Mouse (Mus musculus) heart, postnatal 0 days (tissue): ENCODE measurements around the gene Trir. TPM values are rescaled to one million over a fixed set of nuclear protein-coding genes. Genes with fewer than 3 reads are reported as not detected.

ENCODE experiments used
- ATAC-seq: fragments of 200-750 bp; cut with Nextera tagmentation; 2 replicates; pipeline ENCODE4 v1.8.0; 2017; ENCODE audit warnings: low read depth, moderate number of reproducible peaks, moderate library complexity; ENCODE audit not compliant: insufficient read depth
- DNase-seq: peaks from one replicate; pipeline ENCODE4 v3.0.0-alpha.2; 2016; ENCODE audit warnings: low spot score
- H3K27ac ChIP-seq: fragments of 300-500 bp; sonication (generic); 2 replicates; pipeline ENCODE4 v1.5.1; 2014; ENCODE audit warnings: low read depth, mild to moderate bottlenecking
- H3K27me3 ChIP-seq: fragments of 300-500 bp; sonication (generic); 2 replicates; pipeline ENCODE4 v1.6.1; 2014; ENCODE audit warnings: low read length, mixed read lengths; ENCODE audit not compliant: control insufficient read depth, insufficient read depth
- H3K36me3 ChIP-seq: fragments of 300-500 bp; sonication (generic); replicated peaks from 2 replicates; pipeline ENCODE4 v1.6.1; 2014; ENCODE audit warnings: low read length, mixed read lengths; ENCODE audit not compliant: control insufficient read depth, insufficient read depth
- H3K4me1 ChIP-seq: fragments of 300-500 bp; sonication (generic); 2 replicates; pipeline ENCODE4 v1.6.1; 2014; ENCODE audit warnings: antibody characterized with exemption; ENCODE audit not compliant: control insufficient read depth, insufficient read depth
- H3K4me2 ChIP-seq: fragments of 300-500 bp; sonication (generic); 2 replicates; pipeline ENCODE4 v1.6.1; 2014; ENCODE audit warnings: low read depth, mild to moderate bottlenecking, low read length, moderate library complexity
- H3K4me3 ChIP-seq: fragments of 300-500 bp; sonication (generic); 2 replicates; pipeline ENCODE4 v1.5.1; 2014; ENCODE audit warnings: low read depth, low read length
- H3K9ac ChIP-seq: fragments of 300-500 bp; sonication (generic); replicated peaks from 2 replicates; pipeline ENCODE4 v1.6.1; 2014; ENCODE audit warnings: low read depth, low read length, mixed read lengths
- H3K9me3 ChIP-seq: fragments of 300-500 bp; sonication (generic); replicated peaks from 2 replicates; pipeline ENCODE4 v1.6.1; 2016; ENCODE audit warnings: low read length; ENCODE audit not compliant: control insufficient read depth
- CTCF ChIP-seq: IDR thresholded peaks from 2 replicates; pipeline ENCODE4 v1.5.1; 2016; ENCODE audit warnings: antibody characterized with exemption, control low read depth, low read depth
- EP300 ChIP-seq: IDR thresholded peaks from 2 replicates; pipeline ENCODE4 v1.6.1; 2016; ENCODE audit warnings: antibody characterized with exemption, low read depth
- WGBS: fragments of 180-500 bp; shearing (Covaris S2); extraction: QIAGEN DNeasy Blood & Tissue Kit; methylation state at CpG from one replicate; pipeline ENCODE4 v1.1.7; 2014; 5-methylcytosine and 5-hydroxymethylcytosine counted together
- polyA plus RNA-seq: library from polyadenylated mRNA; unstranded; fragments of >200 nt; fragmentation: Nextera tagmentation; extraction: Ambion mirVana; gene quantifications from 2 replicates; pipeline ENCODE4 v1.2.1, GENCODE M21; 2015
- total RNA-seq: library from RNA; depleted of rRNA; stranded (reverse); fragments of >200 nt; gene quantifications from 2 replicates; pipeline ENCODE4 v1.2.3, GENCODE M21; 2014; ENCODE audit warnings: low replicate concordance

Gene Trir
- total and polyA plus RNA-seq, 2 experiments from 2014 or later = 62.4 to 196 TPM

GRCm38 (mm10) chr8:84997649-84998295 lies 28.9 kb upstream of the Trir start:
- Histone ChIP-seq H3K27ac (no peak overlapping the region), H3K9me3 (no peaks in the 10 kb centered on the region), H3K9ac (no peak overlapping the region), H3K4me2 (peak overlapping the region; percentile 20; the same call in 1 of the 2 replicates), H3K4me3 (no peak overlapping the region), H3K36me3 (no peaks in the 10 kb centered on the region), H3K4me1 (0 out of 2 replicates have a peak, but pooled peaks cover 2% of the 10 kb centered on the region), H3K27me3 (peaks cover 16% of the 10 kb centered on the region; the same call in 1 of the 2 replicates)
- DNase-seq (peak; percentile 85), ATAC-seq (peak; percentile 79)
- WGBS = 6% methylated on average over 19 of the region's 19 CpGs
- TF ChIP-seq CTCF (peak; percentile 90), EP300 (no peak)

GRCm38 (mm10) chr8:85007686-85008085 lies 18.9 kb upstream of the Trir start:
- H3K36me3 ChIP-seq = no peaks in the 10 kb centered on the region
- no peak overlapping the region for H3K4me3 ChIP-seq
- no peaks in the 10 kb centered on the region for H3K4me1 ChIP-seq
- H3K27me3 ChIP-seq = peaks cover 35% of the 10 kb centered on the region
- H3K4me2 ChIP-seq = no peak overlapping the region
- 15% methylated on average over 25 of the region's 25 CpGs for WGBS
- no peak overlapping the region for H3K27ac ChIP-seq
- DNase-seq (no peak), ATAC-seq (no peak)
- H3K9ac ChIP-seq = no peak overlapping the region
- no peak for TF ChIP-seq EP300
- peak; percentile 22; the same call in 1 of the 2 replicates for TF ChIP-seq CTCF
- H3K9me3 ChIP-seq = no peaks in the 10 kb centered on the region

GRCm38 (mm10) chr8:85011242-85011641 lies 15.4 kb upstream of the Trir start:
- Histone ChIP-seq H3K4me2 (no peak overlapping the region), H3K4me1 (no peaks in the 10 kb centered on the region), H3K4me3 (no peak overlapping the region), H3K36me3 (no peaks in the 10 kb centered on the region), H3K27me3 (peaks cover 55% of the 10 kb centered on the region), H3K27ac (no peak overlapping the region), H3K9me3 (no peaks in the 10 kb centered on the region), H3K9ac (no peak overlapping the region)
- DNase-seq = no peak
- 15% methylated on average over 28 of the region's 28 CpGs for WGBS
- TF ChIP-seq EP300 = no peak
- no peak for TF ChIP-seq CTCF
- ATAC-seq = no peak

- 9% methylated on average over 25 of the region's 26 CpGs for WGBS
- H3K27me3 ChIP-seq = peaks cover 49% of the 10 kb centered on the region
- no peak overlapping the region for H3K9ac ChIP-seq
- H3K4me1 ChIP-seq = no peaks in the 10 kb centered on the region
- ATAC-seq = peak; percentile 58
- peak overlapping the region; percentile 26; the same call in 1 of the 2 replicates for H3K4me3 ChIP-seq
- H3K9me3 ChIP-seq = no peaks in the 10 kb centered on the region
- H3K4me2 ChIP-seq = peak overlapping the region; percentile 50
- peak; percentile 36 for DNase-seq
- H3K27ac ChIP-seq = no peak overlapping the region
- no peak for TF ChIP-seq EP300
- peak; percentile 63 for TF ChIP-seq CTCF
- H3K36me3 ChIP-seq = peaks cover 11% of the 10 kb centered on the region
Measured at GRCm38 (mm10) chr8:85013230-85013840, 13.3 kb upstream of the Trir start.

GRCm38 (mm10) chr8:85014431-85014830 lies 12.2 kb upstream of the Trir start, which contains the start of gene Best2:
TSS of gene Best2 (minus strand) at chr8:85014531.
- WGBS = 8% methylated on average over 1 of the region's 2 CpGs
- Histone ChIP-seq H3K9ac (no peak within 1 kb of the TSS), H3K27ac (no peak within 1 kb of the TSS), H3K9me3 (no peaks in the 10 kb centered on the region), H3K4me2 (peak within 1 kb of the TSS; percentile 50), H3K27me3 (peaks cover 43% of the 10 kb centered on the region), H3K36me3 (peaks cover 22% of the 10 kb centered on the region), H3K4me1 (no peaks in the 10 kb centered on the region), H3K4me3 (peak within 1 kb of the TSS; percentile 26; the same call in 1 of the 2 replicates)
- no peak for DNase-seq
- no peak for ATAC-seq
- TF ChIP-seq EP300 (no peak), CTCF (no peak)
